Mouse (Mus musculus): ENCODE results near the gene Dqx1. TPM values are rescaled to one million over a fixed set of nuclear protein-coding genes. Genes with fewer than 3 reads are reported as not detected.

The Dqx1 gene
- polyA plus RNA-seq (2016; fragmentation: Nextera tagmentation; extraction: Ambion mirVana) = 1.8 and 2.8 TPM in 2 replicates

GRCm38 (mm10) chr6:83057790-83058189 lies at the start of gene Dqx1:
Gene Dqx1 (plus strand): TSS chr6:83057844.
- no peak within 1 kb of the TSS for H3K4me3 ChIP-seq
- no peak for DNase-seq (ENCODE audit: low spot score)
- WGBS = 50% methylated on average over 3 of the region's 3 CpGs

GRCm38 (mm10) chr6:83008659-83009058 lies 49.0 kb upstream of the Dqx1 start:
- Histone ChIP-seq H3K36me3 (replicated peaks) (no peaks in the 10 kb centered on the region), H3K27ac (replicated peaks) (no peak overlapping the region), H3K27me3 (replicated peaks; ENCODE audit: low read depth, poor library complexity, severe bottlenecking) (no peaks in the 10 kb centered on the region), H3K4me3 (no peak overlapping the region), H3K9me3 (no peaks in the 10 kb centered on the region), H3K4me1 (peaks cover 29% of the 10 kb centered on the region)
- DNase-seq (ENCODE audit: low spot score) = no peak
- 65% methylated on average over 3 of the region's 3 CpGs for WGBS

More at GRCm38 (mm10) chr6:83057790-83058189, at the start of gene Dqx1:
- Histone ChIP-seq H3K27ac (replicated peaks) (no peak within 1 kb of the TSS), H3K27me3 (replicated peaks; ENCODE audit: low read depth, poor library complexity, severe bottlenecking) (peaks cover 38% of the 10 kb centered on the region), H3K4me1 (peaks cover 35% of the 10 kb centered on the region), H3K9me3 (no peaks in the 10 kb centered on the region), H3K36me3 (replicated peaks) (peaks cover 28% of the 10 kb centered on the region)

GRCm38 (mm10) chr6:83010010-83010409 lies 47.6 kb upstream of the Dqx1 start:
- DNase-seq (ENCODE audit: low spot score) = no peak
- H3K36me3 ChIP-seq (replicated peaks) = no peaks in the 10 kb centered on the region

GRCm38 (mm10) chr6:83011255-83011654 lies 46.4 kb upstream of the Dqx1 start:
- DNase-seq (ENCODE audit: low spot score) = no peak
- WGBS = 85% methylated on average over 7 of the region's 7 CpGs
- no peaks in the 10 kb centered on the region for H3K27me3 ChIP-seq (replicated peaks; ENCODE audit: low read depth, poor library complexity, severe bottlenecking)
- no peak overlapping the region for H3K4me3 ChIP-seq
- peaks cover 17% of the 10 kb centered on the region; the same call in 1 of the 2 replicates for H3K4me1 ChIP-seq
- H3K27ac ChIP-seq (replicated peaks) = no peak overlapping the region
- H3K9me3 ChIP-seq = no peaks in the 10 kb centered on the region
- no peaks in the 10 kb centered on the region for H3K36me3 ChIP-seq (replicated peaks)

More at GRCm38 (mm10) chr6:83010010-83010409, 47.6 kb upstream of the Dqx1 start:
- no peak overlapping the region for H3K4me3 ChIP-seq
- H3K27me3 ChIP-seq (replicated peaks; ENCODE audit: low read depth, poor library complexity, severe bottlenecking) = no peaks in the 10 kb centered on the region
- H3K9me3 ChIP-seq = no peaks in the 10 kb centered on the region
- H3K4me1 ChIP-seq = peaks cover 22% of the 10 kb centered on the region
- no peak overlapping the region for H3K27ac ChIP-seq (replicated peaks)
- 68% methylated on average over 7 of the region's 7 CpGs for WGBS

- no peaks in the 10 kb centered on the region for H3K27me3 ChIP-seq (replicated peaks; ENCODE audit: low read depth, poor library complexity, severe bottlenecking)
- peaks cover 17% of the 10 kb centered on the region; the same call in 1 of the 2 replicates for H3K4me1 ChIP-seq
- DNase-seq (ENCODE audit: low spot score) = no peak
- no peak overlapping the region for H3K27ac ChIP-seq (replicated peaks)
- no peaks in the 10 kb centered on the region for H3K9me3 ChIP-seq
- no peaks in the 10 kb centered on the region for H3K36me3 ChIP-seq (replicated peaks)
- H3K4me3 ChIP-seq = no peak overlapping the region
- 82% methylated on average over 6 of the region's 6 CpGs for WGBS
Observed at GRCm38 (mm10) chr6:83011756-83012155, 45.9 kb upstream of the Dqx1 start.

- Histone ChIP-seq H3K9me3 (0 out of 2 replicates have a peak, but pooled peaks cover 1% of the 10 kb centered on the region), H3K27ac (replicated peaks) (no peak overlapping the region), H3K36me3 (replicated peaks) (no peaks in the 10 kb centered on the region), H3K27me3 (replicated peaks; ENCODE audit: low read depth, poor library complexity, severe bottlenecking) (no peaks in the 10 kb centered on the region), H3K4me1 (peaks cover 17% of the 10 kb centered on the region; the same call in 1 of the 2 replicates), H3K4me3 (no peak overlapping the region)
- WGBS = 85% methylated on average over 5 of the region's 5 CpGs
- no peak for DNase-seq (ENCODE audit: low spot score)
Observed at GRCm38 (mm10) chr6:83013444-83013843, 44.2 kb upstream of the Dqx1 start.

GRCm38 (mm10) chr6:83014482-83015466 lies 42.9 kb upstream of the Dqx1 start:
- no peak overlapping the region for H3K4me3 ChIP-seq
- H3K27ac ChIP-seq (replicated peaks) = no peak overlapping the region
- peaks cover 16% of the 10 kb centered on the region; the same call in 1 of the 2 replicates for H3K4me1 ChIP-seq
- WGBS = 76% methylated on average over 12 of the region's 12 CpGs
- no peak for DNase-seq (ENCODE audit: low spot score)
- no peaks in the 10 kb centered on the region for H3K36me3 ChIP-seq (replicated peaks)
- H3K9me3 ChIP-seq = 0 out of 2 replicates have a peak, but pooled peaks cover 2% of the 10 kb centered on the region
- H3K27me3 ChIP-seq (replicated peaks; ENCODE audit: low read depth, poor library complexity, severe bottlenecking) = no peaks in the 10 kb centered on the region

- H3K36me3 ChIP-seq (replicated peaks) = no peaks in the 10 kb centered on the region
Observed at GRCm38 (mm10) chr6:83015749-83016148, 41.9 kb upstream of the Dqx1 start.

GRCm38 (mm10) chr6:83017190-83017589 lies 40.5 kb upstream of the Dqx1 start:
- Histone ChIP-seq H3K27ac (replicated peaks) (no peak overlapping the region), H3K9me3 (0 out of 2 replicates have a peak, but pooled peaks cover 2% of the 10 kb centered on the region), H3K27me3 (replicated peaks; ENCODE audit: low read depth, poor library complexity, severe bottlenecking) (0 out of 2 replicates have a peak, but pooled peaks cover 5% of the 10 kb centered on the region), H3K4me3 (no peak overlapping the region), H3K36me3 (replicated peaks) (no peaks in the 10 kb centered on the region), H3K4me1 (peaks cover 8% of the 10 kb centered on the region; the same call in 1 of the 2 replicates)
- 56% methylated on average over 3 of the region's 3 CpGs for WGBS
- no peak for DNase-seq (ENCODE audit: low spot score)

More at GRCm38 (mm10) chr6:83015749-83016148, 41.9 kb upstream of the Dqx1 start:
- H3K27me3 ChIP-seq (replicated peaks; ENCODE audit: low read depth, poor library complexity, severe bottlenecking) = no peaks in the 10 kb centered on the region
- no peak overlapping the region for H3K27ac ChIP-seq (replicated peaks)
- no peak for DNase-seq (ENCODE audit: low spot score)
- H3K4me3 ChIP-seq = no peak overlapping the region
- 0 out of 2 replicates have a peak, but pooled peaks cover 2% of the 10 kb centered on the region for H3K9me3 ChIP-seq
- 89% methylated on average over 2 of the region's 2 CpGs for WGBS
- H3K4me1 ChIP-seq = peaks cover 8% of the 10 kb centered on the region; the same call in 1 of the 2 replicates

- no peak overlapping the region for H3K27ac ChIP-seq (replicated peaks)
- 0 out of 2 replicates have a peak, but pooled peaks cover 5% of the 10 kb centered on the region for H3K27me3 ChIP-seq (replicated peaks; ENCODE audit: low read depth, poor library complexity, severe bottlenecking)
- 0 out of 2 replicates have a peak, but pooled peaks cover 2% of the 10 kb centered on the region for H3K9me3 ChIP-seq
- no peaks in the 10 kb centered on the region for H3K4me1 ChIP-seq
- H3K36me3 ChIP-seq (replicated peaks) = no peaks in the 10 kb centered on the region
- H3K4me3 ChIP-seq = no peak overlapping the region
- 71% methylated on average over 3 of the region's 3 CpGs for WGBS
- DNase-seq (ENCODE audit: low spot score) = no peak
Observed at GRCm38 (mm10) chr6:83019044-83019443, 38.6 kb upstream of the Dqx1 start.

- WGBS = 90% methylated on average over 6 of the region's 6 CpGs
- H3K4me1 ChIP-seq = no peaks in the 10 kb centered on the region
Observed at GRCm38 (mm10) chr6:83020121-83020520, 37.5 kb upstream of the Dqx1 start.

GRCm38 (mm10) chr6:83020836-83021593 lies 36.6 kb upstream of the Dqx1 start:
- WGBS = 82% methylated on average over 4 of the region's 4 CpGs

More at GRCm38 (mm10) chr6:83020121-83020520, 37.5 kb upstream of the Dqx1 start:
- DNase-seq (ENCODE audit: low spot score) = no peak
- H3K36me3 ChIP-seq (replicated peaks) = no peaks in the 10 kb centered on the region
- H3K9me3 ChIP-seq = 0 out of 2 replicates have a peak, but pooled peaks cover 2% of the 10 kb centered on the region
- no peak overlapping the region for H3K4me3 ChIP-seq
- 0 out of 2 replicates have a peak, but pooled peaks cover 5% of the 10 kb centered on the region for H3K27me3 ChIP-seq (replicated peaks; ENCODE audit: low read depth, poor library complexity, severe bottlenecking)
- H3K27ac ChIP-seq (replicated peaks) = no peak overlapping the region

More at GRCm38 (mm10) chr6:83020836-83021593, 36.6 kb upstream of the Dqx1 start:
- H3K4me1 ChIP-seq = no peaks in the 10 kb centered on the region
- no peaks in the 10 kb centered on the region for H3K36me3 ChIP-seq (replicated peaks)
- H3K27me3 ChIP-seq (replicated peaks; ENCODE audit: low read depth, poor library complexity, severe bottlenecking) = 0 out of 2 replicates have a peak, but pooled peaks cover 6% of the 10 kb centered on the region
- DNase-seq (ENCODE audit: low spot score) = no peak
- H3K27ac ChIP-seq (replicated peaks) = no peak overlapping the region
- H3K9me3 ChIP-seq = 0 out of 2 replicates have a peak, but pooled peaks cover 2% of the 10 kb centered on the region
- H3K4me3 ChIP-seq = no peak overlapping the region
